Mouse (Mus musculus) olfactory bulb, adult 2 months (tissue): ENCODE measurements around the gene Nup88. TPM values are rescaled to one million over a fixed set of nuclear protein-coding genes. Genes with fewer than 3 reads are reported as not detected.

ENCODE experiments used
- H3K27ac ChIP-seq: fragments of 200-500 bp; 2 replicates; pipeline ENCODE4 v1.5.1; 2012; ENCODE audit warnings: low read depth, low read length; ENCODE audit not compliant: insufficient read depth
- H3K4me1 ChIP-seq: fragments of 200-500 bp; 2 replicates; pipeline ENCODE4 v1.6.1; 2012; ENCODE audit warnings: low read length; ENCODE audit not compliant: control insufficient read depth, insufficient read depth
- H3K4me3 ChIP-seq: fragments of 200-500 bp; 2 replicates; pipeline ENCODE4 v1.5.1; 2012; ENCODE audit warnings: mild to moderate bottlenecking, low read depth, low read length, moderate library complexity; ENCODE audit not compliant: insufficient read depth
- CTCF ChIP-seq: fragments of 200-500 bp; IDR thresholded peaks from 2 replicates; pipeline ENCODE4 v1.5.1; 2012; ENCODE audit warnings: low read depth, mild to moderate bottlenecking, low read length, moderate library complexity; ENCODE audit not compliant: insufficient read depth
- POLR2A ChIP-seq: fragments of 200-500 bp; IDR thresholded peaks from 2 replicates; pipeline ENCODE4 v1.6.1; 2012; ENCODE audit warnings: mild to moderate bottlenecking, low read depth, low read length, moderate library complexity; ENCODE audit not compliant: insufficient read depth
- WGBS: fragments of 180-500 bp; shearing (Covaris S2); methylation state at CpG from one replicate; pipeline ENCODE4 v1.1.7; 2018; 5-methylcytosine and 5-hydroxymethylcytosine counted together
- polyA plus RNA-seq: library from polyadenylated mRNA; stranded (reverse); fragments of >200 nt; gene quantifications from 2 replicates; pipeline ENCODE4 v1.2.4, GENCODE M21; 2012; ENCODE audit warnings: low replicate concordance; ENCODE audit not compliant: missing spikeins, insufficient read depth, insufficient read length

Nup88 gene
- polyA plus RNA-seq, 1 experiment = not detected

DNA sequence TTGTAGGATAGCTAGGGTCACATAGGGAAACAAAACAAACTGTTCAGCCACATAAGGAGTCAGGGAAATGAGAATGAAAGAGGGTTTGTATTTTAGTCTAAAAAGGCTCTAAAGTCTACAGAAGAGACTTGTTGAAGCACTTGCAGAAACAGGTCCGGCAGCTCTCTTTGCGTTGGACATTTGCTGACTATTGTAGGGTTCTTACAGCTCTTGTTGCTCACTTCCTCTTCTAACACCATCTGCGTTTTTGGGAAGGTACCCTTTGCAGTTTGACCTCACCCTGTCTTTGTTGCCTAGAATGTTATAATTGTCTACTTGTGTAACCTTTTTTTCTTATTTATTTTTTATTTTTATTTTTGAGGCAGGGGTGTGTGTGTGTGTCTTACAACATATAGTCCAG, 72.1 kb downstream of the Nup88 start:
- 74% methylated on average over 3 of the region's 3 CpGs for WGBS

More for the DNA sequence above, 72.1 kb downstream of the Nup88 start:
- no peak for TF ChIP-seq POLR2A
- no peak for TF ChIP-seq CTCF
- Histone ChIP-seq H3K27ac (no peak overlapping the region), H3K4me1 (no peaks in the 10 kb centered on the region), H3K4me3 (no peak overlapping the region)

Other genes with a start within 250 kb of the Nup88 start
- not detected in 2 replicates for gene Zfp3, start 205.8 kb downstream of the Nup88 start, polyA plus RNA-seq
- not detected in 2 replicates for gene Scimp, start 157.4 kb downstream of the Nup88 start, polyA plus RNA-seq
- gene Rabep1, start 125.2 kb downstream of the Nup88 start, polyA plus RNA-seq = not detected in 2 replicates
- not detected in 2 replicates for gene Rpain, start 240 bp upstream of the Nup88 start, polyA plus RNA-seq
- not detected in 2 replicates for gene C1qbp, start 13.1 kb upstream of the Nup88 start, polyA plus RNA-seq
- not detected in 2 replicates for gene Dhx33, start 34.5 kb upstream of the Nup88 start, polyA plus RNA-seq
- gene Mis12, start 49.6 kb upstream of the Nup88 start, polyA plus RNA-seq = 153 TPM in 1 of 2 replicates, not detected in the other
- gene Derl2, start 49.9 kb upstream of the Nup88 start, polyA plus RNA-seq = not detected in 2 replicates
- gene 6330403K07Rik, start 63.5 kb upstream of the Nup88 start, polyA plus RNA-seq = not detected in 2 replicates
- gene Nlrp1a, start 174.7 kb upstream of the Nup88 start, polyA plus RNA-seq = not detected in 2 replicates